Mouse (Mus musculus) heart, postnatal 36 days (tissue): ENCODE measurements at regions not wholly inside any gene's neighbourhood (a gene's known extent, or its start where the extent isn't known, plus 50 kb on each side); places are given as distances from the start of the nearest gene placed in this dataset.
A peak's percentile ranks its signal among the peaks of the same experiment; 100 is the strongest.

Experiments used
- DNase-seq, 2 experiments: peaks; one replicate each; pipeline ENCODE4 v3.0.0; 2021 to 2022
- intact Hi-C: fragments of 180-260 bp; cut with DNase I; formaldehyde crosslinking; loops from one replicate; pipeline ENCODE4 v1.15.1; 2025

GRCm38 (mm10) chr3:34593279-34593678, 56.9 kb upstream of the Sox2 start:
- no peak for DNase-seq
- intact Hi-C loops, result no loop called here

GRCm38 (mm10) chr3:34577896-34578530, 72.2 kb upstream of the Sox2 start:
- DNase-seq, result no peak
- intact Hi-C loops, result no loop called here

- intact Hi-C loops, result no loop called here
- no peak for DNase-seq
Measured at GRCm38 (mm10) chr3:34577115-34577514, 73.1 kb upstream of the Sox2 start.

GRCm38 (mm10) chr3:34576159-34576558, 74.0 kb upstream of the Sox2 start:
- intact Hi-C loops, result no loop called here
- DNase-seq, result no peak

GRCm38 (mm10) chr3:34574711-34575350, 75.4 kb upstream of the Sox2 start:
- DNase-seq, result no peak
- intact Hi-C loops, result no loop called here

- no peak for DNase-seq
- intact Hi-C loops, result no loop called here
Measured at GRCm38 (mm10) chr3:34573312-34573711, 76.9 kb upstream of the Sox2 start.

- DNase-seq, result no peak
- intact Hi-C loops, result no loop called here
Measured at GRCm38 (mm10) chr3:34572081-34572480, 78.1 kb upstream of the Sox2 start.

- DNase-seq, result no peak
- intact Hi-C loops, result no loop called here
Measured at GRCm38 (mm10) chr3:34571630-34572029, 78.6 kb upstream of the Sox2 start.

GRCm38 (mm10) chr3:34569998-34570397, 80.2 kb upstream of the Sox2 start:
- DNase-seq, result peak; percentile 23 to 24
- intact Hi-C loops, result no loop called here

- DNase-seq, result no peak
- intact Hi-C loops, result no loop called here
Measured at GRCm38 (mm10) chr3:34568086-34568650, 82.0 kb upstream of the Sox2 start.

- DNase-seq, result no peak
- intact Hi-C loops, result no loop called here
Measured at GRCm38 (mm10) chr3:34565386-34565785, 84.8 kb upstream of the Sox2 start.

GRCm38 (mm10) chr3:34562893-34563292, 87.3 kb upstream of the Sox2 start:
- no peak for DNase-seq
- intact Hi-C loops, result no loop called here

GRCm38 (mm10) chr3:34561709-34562108, 88.5 kb upstream of the Sox2 start:
- intact Hi-C loops, result no loop called here

GRCm38 (mm10) chr3:34559841-34560703, 90.1 kb upstream of the Sox2 start:
- no peak for DNase-seq
- intact Hi-C loops, result no loop called here

More at GRCm38 (mm10) chr3:34561709-34562108, 88.5 kb upstream of the Sox2 start:
- no peak for DNase-seq

GRCm38 (mm10) chr3:34558821-34559520, 91.2 kb upstream of the Sox2 start:
- no peak for DNase-seq

GRCm38 (mm10) chr3:34552542-34553208, 97.5 kb upstream of the Sox2 start:
- DNase-seq, result no peak
- intact Hi-C loops, result no loop called here

More at GRCm38 (mm10) chr3:34558821-34559520, 91.2 kb upstream of the Sox2 start:
- intact Hi-C loops, result no loop called here

GRCm38 (mm10) chr3:34551069-34551468, 99.1 kb upstream of the Sox2 start:
- no peak for DNase-seq

GRCm38 (mm10) chr3:34550189-34550588, 100.0 kb upstream of the Sox2 start:
- no peak for DNase-seq
- intact Hi-C loops, result no loop called here

More at GRCm38 (mm10) chr3:34551069-34551468, 99.1 kb upstream of the Sox2 start:
- intact Hi-C loops, result no loop called here

GRCm38 (mm10) chr3:34532451-34532850, 117.8 kb upstream of the Sox2 start:
- intact Hi-C loops, result no loop called here
- DNase-seq, result no peak

- intact Hi-C loops, result no loop called here
- no peak for DNase-seq
Measured at GRCm38 (mm10) chr3:34531836-34532235, 118.4 kb upstream of the Sox2 start.
